Comparison of ENCODE assay signal across 8 mouse cellular contexts in the genomic region with DNA sequence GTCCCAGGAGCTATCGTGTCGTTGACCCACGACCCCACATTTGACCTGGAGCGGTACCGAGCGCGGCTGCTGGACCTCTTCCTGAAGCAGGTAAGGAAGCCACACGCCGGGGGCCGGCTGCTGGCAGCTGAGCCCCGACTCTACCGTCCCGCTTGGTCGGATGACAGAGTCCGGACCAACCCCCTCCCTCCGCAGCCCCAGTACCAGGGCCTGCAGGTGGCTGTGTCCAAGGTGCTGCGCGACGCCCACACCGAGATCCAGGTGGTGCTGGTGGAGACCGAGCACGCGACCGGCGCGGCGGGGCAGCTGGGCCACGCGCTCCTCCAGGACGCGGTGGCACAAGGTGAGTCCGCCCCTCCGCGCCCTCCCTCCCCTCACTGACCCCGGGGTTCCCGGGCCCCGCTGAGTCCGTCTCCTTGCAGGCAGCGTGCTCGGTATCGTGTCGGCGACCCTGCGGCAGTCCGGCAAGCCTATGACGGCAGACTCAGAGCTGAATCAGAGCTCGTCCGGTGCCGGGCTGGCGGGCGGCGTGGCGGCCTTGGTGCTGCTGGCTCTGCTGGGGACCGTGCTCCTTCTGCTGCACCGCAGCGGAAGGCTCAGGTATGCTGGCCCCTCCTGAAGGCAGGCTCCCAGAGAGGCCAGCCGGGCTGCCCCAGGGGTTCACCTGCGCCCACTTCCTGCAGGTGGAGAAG. TPM values are rescaled to one million over a fixed set of nuclear protein-coding genes. Genes with fewer than 3 reads are reported as not detected.
DNase-seq lines count a peak whose midpoint lies in the region; ATAC-seq lines count a peak whose summit lies in the region.

No protein-coding gene starts in this region.

- peak overlapping the region; percentile 52 for H3K9ac ChIP-seq in kidney, embryonic 16.5 days (replicated peaks; ENCODE audit: low read length)
- no peak overlapping the region; the same call in 1 of the 2 replicates for H3K9ac ChIP-seq in midbrain, embryonic 12.5 days (replicated peaks)

- H3K9me3 ChIP-seq in kidney, embryonic 16.5 days (ENCODE audit: low read length), result 0 out of 2 replicates have a peak, but pooled peaks cover 6% of the 10 kb centered on the region
- H3K9me3 ChIP-seq in hindbrain, embryonic 10.5 days, result peaks cover 11% of the 10 kb centered on the region
- H3K9me3 ChIP-seq in midbrain, embryonic 12.5 days, result peaks cover 6% of the 10 kb centered on the region; the same call in 1 of the 2 replicates

- peak overlapping the region; percentile 77 for H3K4me2 ChIP-seq in kidney, embryonic 16.5 days (replicated peaks; ENCODE audit: low read depth, low read length)
- peak overlapping the region; percentile 57 for H3K4me2 ChIP-seq in midbrain, embryonic 12.5 days (replicated peaks)

- peaks cover 34% of the 10 kb centered on the region for H3K4me1 ChIP-seq in kidney, embryonic 16.5 days (ENCODE audit: insufficient read depth, low read length)
- peaks cover 44% of the 10 kb centered on the region for H3K4me1 ChIP-seq in hindbrain, embryonic 10.5 days (replicated peaks)
- H3K4me1 ChIP-seq in midbrain, embryonic 12.5 days, result peaks cover 17% of the 10 kb centered on the region

- H3K36me3 ChIP-seq in kidney, embryonic 16.5 days (ENCODE audit: insufficient read depth, low read length), result no peaks in the 10 kb centered on the region
- H3K36me3 ChIP-seq in hindbrain, embryonic 10.5 days, result no peaks in the 10 kb centered on the region
- H3K36me3 ChIP-seq in midbrain, embryonic 12.5 days, result no peaks in the 10 kb centered on the region

- no peak for DNase-seq in kidney, adult 9 months
- peak; percentile 77 for DNase-seq in adrenal gland, postnatal 25 days
- DNase-seq in hindbrain, embryonic 10.5 days (ENCODE audit: low spot score), result no peak
- no peak for DNase-seq in urinary bladder, postnatal 4 days (ENCODE audit: low spot score in 2 of 2)
- no peak for DNase-seq in gastrocnemius, postnatal 10 days
- DNase-seq in embryo, embryonic 10 days (ENCODE audit: low spot score), result no peak

- ATAC-seq in kidney, embryonic 16.5 days (ENCODE audit: low FRiP score, low TSS enrichment), result peak; percentile 21
- ATAC-seq in midbrain, embryonic 12.5 days (ENCODE audit: low FRiP score, low read depth), result no peak

- peaks cover 69% of the 10 kb centered on the region for H3K27me3 ChIP-seq in kidney, embryonic 16.5 days (ENCODE audit: insufficient read depth, low read length)
- peaks cover 75% of the 10 kb centered on the region for H3K27me3 ChIP-seq in hindbrain, embryonic 10.5 days (ENCODE audit: insufficient read depth, poor library complexity, severe bottlenecking)
- peaks cover 74% of the 10 kb centered on the region for H3K27me3 ChIP-seq in midbrain, embryonic 12.5 days

- H3K27ac ChIP-seq in kidney, embryonic 16.5 days (ENCODE audit: low read length), result no peak overlapping the region
- H3K27ac ChIP-seq in hindbrain, embryonic 10.5 days, result no peak overlapping the region
- H3K27ac ChIP-seq in midbrain, embryonic 12.5 days (replicated peaks), result no peak overlapping the region

- 2% methylated on average over 55 of the region's 58 CpGs for WGBS in kidney, embryonic 16.5 days
- 1% methylated on average over 58 of the region's 58 CpGs for WGBS in hindbrain, embryonic 10.5 days
- under 1% methylated on average over 44 of the region's 58 CpGs for WGBS in midbrain, embryonic 12.5 days

- peak overlapping the region; percentile 48 for H3K4me3 ChIP-seq in kidney, embryonic 16.5 days (ENCODE audit: low read length)
- peak overlapping the region; percentile 52 for H3K4me3 ChIP-seq in hindbrain, embryonic 10.5 days
- H3K4me3 ChIP-seq in midbrain, embryonic 12.5 days, result peak overlapping the region; percentile 41

RNA-seq across cellular contexts. Expression of gene Amn, which starts 4.4 kb away (rescaled TPM):
- 70.7 and 87.7 TPM in 2 replicates for polyA plus RNA-seq in kidney, embryonic 16.5 days (2015; fragmentation: Nextera tagmentation; extraction: Ambion mirVana)
- total RNA-seq in adrenal gland, postnatal 25 days (2021), result 0.79 TPM in 1 of 2 replicates, not detected in the other
- 0.10 and 0.30 TPM in 2 replicates for polyA plus RNA-seq in hindbrain, embryonic 10.5 days (2016; fragmentation: Nextera tagmentation; extraction: Ambion mirVana)
- polyA plus RNA-seq in midbrain, embryonic 12.5 days (2016; fragmentation: Nextera tagmentation; extraction: Ambion mirVana), result 0.45 and 0.80 TPM in 2 replicates
- under 1 TPM in 1 of 2 experiments, not detected in 1; 0.34 TPM for total RNA-seq in gastrocnemius, postnatal 10 days (2021)

Comparison
In these comparisons a context has a peak if more than half of its experiments do, and no peak if none do; other contexts are left out.
1. RNA of gene Amn, which starts 4.4 kb away (polyA plus RNA-seq): 70.7 to 87.7 TPM in kidney, embryonic 16.5 days; 0.45 to 0.80 TPM in midbrain, embryonic 12.5 days and 0.10 to 0.30 TPM in hindbrain, embryonic 10.5 days; every median in the first group is over 10 times any median in the second.
2. Peak in every context shown above with its lines, with median percentiles within 50 percentile points of each other: H3K4me3 ChIP-seq.